Mouse (Mus musculus) CH12.LX (cell line): Measurements from ENCODE around the gene Gm45808. TPM values are rescaled to one million over a fixed set of nuclear protein-coding genes. Genes with fewer than 3 reads are reported as not detected.

Experiments
- DNase-seq: peaks from one replicate; pipeline ENCODE4 v3.0.0-alpha.2; 2013; ENCODE audit errors: extremely low read depth
- H3K27ac ChIP-seq: 2 replicates; pipeline ENCODE4 v1.5.1; 2012; ENCODE audit warnings: low read depth, mild to moderate bottlenecking, control low read depth, moderate library complexity; ENCODE audit not compliant: insufficient read depth
- H3K27me3 ChIP-seq: replicated peaks from 2 replicates; pipeline ENCODE3; 2012; ENCODE audit warnings: inconsistent platforms
- H3K36me3 ChIP-seq, 2 experiments: replicated peaks in 1 of 2; 2 replicates each; pipeline versions ENCODE3 to v1.6.1; 2012; ENCODE audit warnings: inconsistent platforms in 1 of 2, low read length in 1 of 2, mild to moderate bottlenecking in 1 of 2, mixed read lengths in 1 of 2, moderate library complexity in 1 of 2; ENCODE audit not compliant: control insufficient read depth in 1 of 2, insufficient read depth in 1 of 2
- H3K4me1 ChIP-seq, 2 experiments: 2 replicates each; pipeline ENCODE4 v1.6.1; 2012; ENCODE audit warnings: inconsistent platforms in 1 of 2, moderate library complexity in 1 of 2; ENCODE audit not compliant: insufficient read depth in 2 of 2, control insufficient read depth in 1 of 2
- H3K4me2 ChIP-seq: 2 replicates; pipeline ENCODE4 v1.6.1; 2012; ENCODE audit warnings: low read depth, mild to moderate bottlenecking, control low read depth; ENCODE audit not compliant: poor library complexity, insufficient read depth, severe bottlenecking
- H3K4me3 ChIP-seq, 3 experiments: fragments of 150-350 bp in 1 of 3; sonication (generic) in 1 of 3; replicated peaks in 1 of 3; 2 replicates each; pipeline versions ENCODE3 to v1.5.1; 2011 to 2012; ENCODE audit warnings: low read depth in 2 of 3, low read length in 2 of 3, mild to moderate bottlenecking in 2 of 3, moderate library complexity in 2 of 3, control low read depth in 1 of 3, improper control_type of control experiment in 1 of 3, inconsistent platforms in 1 of 3, mixed read lengths in 1 of 3; ENCODE audit not compliant: poor library complexity in 1 of 3
- H3K79me2 ChIP-seq: replicated peaks from 2 replicates; pipeline ENCODE4 v1.6.1; 2012; ENCODE audit warnings: mild to moderate bottlenecking, moderate library complexity; ENCODE audit not compliant: control insufficient read depth, poor library complexity, insufficient read depth, severe bottlenecking; ENCODE audit errors: extremely low read depth
- H3K9ac ChIP-seq: 2 replicates; pipeline ENCODE4 v1.6.1; 2012; ENCODE audit warnings: low read depth, mild to moderate bottlenecking, control low read depth, moderate library complexity; ENCODE audit not compliant: insufficient read depth
- H3K9me3 ChIP-seq: replicated peaks from 2 replicates; pipeline ENCODE3; 2012; ENCODE audit warnings: low read length, inconsistent platforms, mixed read lengths
- BHLHE40 ChIP-seq: IDR thresholded peaks from 2 replicates; pipeline ENCODE4 v1.6.1; 2011; ENCODE audit warnings: mild to moderate bottlenecking, low read depth, low read length, improper control_type of control experiment
- EP300 ChIP-seq: IDR thresholded peaks from 2 replicates; pipeline ENCODE4 v1.6.1; 2011; ENCODE audit warnings: low read length, improper control_type of control experiment
- ETS1 ChIP-seq: conservative IDR thresholded peaks from 2 replicates; pipeline ENCODE4 v1.6.1; 2012; ENCODE audit warnings: low read depth, mild to moderate bottlenecking, inconsistent platforms, low read length, improper control_type of control experiment, moderate library complexity
- GABPA ChIP-seq: IDR thresholded peaks from 2 replicates; pipeline ENCODE4 v1.6.1; 2012; ENCODE audit warnings: low read depth, low read length, improper control_type of control experiment, inconsistent platforms; ENCODE audit not compliant: insufficient replicate concordance
- HCFC1 ChIP-seq: IDR thresholded peaks from 2 replicates; pipeline ENCODE4 v1.6.1; 2012; ENCODE audit warnings: low read depth, mild to moderate bottlenecking, inconsistent platforms, low read length, improper control_type of control experiment
- IRF4 ChIP-seq: IDR thresholded peaks from 2 replicates; pipeline ENCODE4 v1.6.1; 2014; ENCODE audit warnings: low read depth, mild to moderate bottlenecking, inconsistent platforms, low read length, improper control_type of control experiment
- JUND ChIP-seq: conservative IDR thresholded peaks from 2 replicates; pipeline ENCODE4 v1.6.1; 2011; ENCODE audit warnings: low read depth, low read length, improper control_type of control experiment
- MAFK ChIP-seq: IDR thresholded peaks from 2 replicates; pipeline ENCODE4 v1.6.1; 2011; ENCODE audit warnings: low read length, improper control_type of control experiment; ENCODE audit not compliant: insufficient replicate concordance
- MAZ ChIP-seq: IDR thresholded peaks from 2 replicates; pipeline ENCODE4 v1.6.1; 2012; ENCODE audit warnings: low read depth, mild to moderate bottlenecking, inconsistent platforms, low read length, improper control_type of control experiment, moderate library complexity
- MEF2A ChIP-seq: IDR thresholded peaks from 2 replicates; pipeline ENCODE4 v1.6.1; 2014; ENCODE audit warnings: low read depth, mild to moderate bottlenecking, inconsistent platforms, low read length, improper control_type of control experiment, borderline replicate concordance
- MYC ChIP-seq: IDR thresholded peaks from 2 replicates; pipeline ENCODE4 v1.6.1; 2011; ENCODE audit warnings: low read depth, mild to moderate bottlenecking, improper control_type of control experiment, low read length
- NRF1 ChIP-seq: IDR thresholded peaks from 2 replicates; pipeline ENCODE4 v1.6.1; 2014; ENCODE audit warnings: low read depth, mild to moderate bottlenecking, inconsistent platforms, low read length, improper control_type of control experiment, moderate library complexity
- RAD21 ChIP-seq: IDR thresholded peaks from 2 replicates; pipeline ENCODE4 v1.6.1; 2011; ENCODE audit warnings: low read depth, mild to moderate bottlenecking, low read length, improper control_type of control experiment, moderate library complexity
- RCOR1 ChIP-seq: conservative IDR thresholded peaks from 2 replicates; pipeline ENCODE4 v1.6.1; 2012; ENCODE audit warnings: low read depth, mild to moderate bottlenecking, inconsistent platforms, low read length, improper control_type of control experiment
- SMC3 ChIP-seq: IDR thresholded peaks from 2 replicates; pipeline ENCODE4 v1.6.1; 2011; ENCODE audit warnings: low read depth, low read length, improper control_type of control experiment
- TBP ChIP-seq: conservative IDR thresholded peaks from 2 replicates; pipeline ENCODE4 v1.6.1; 2011; ENCODE audit warnings: low read depth, low read length, improper control_type of control experiment
- TCF12 ChIP-seq: IDR thresholded peaks from 2 replicates; pipeline ENCODE4 v1.6.1; 2014; ENCODE audit warnings: low read depth, mild to moderate bottlenecking, inconsistent platforms, low read length, improper control_type of control experiment
- USF1 ChIP-seq: IDR thresholded peaks from 2 replicates; pipeline ENCODE4 v1.6.1; 2014; ENCODE audit warnings: low read depth, mild to moderate bottlenecking, inconsistent platforms, low read length, improper control_type of control experiment
- ZKSCAN1 ChIP-seq: IDR thresholded peaks from 2 replicates; pipeline ENCODE4 v1.6.1; 2012; ENCODE audit warnings: low read depth, inconsistent platforms, low read length, improper control_type of control experiment, borderline replicate concordance
- ZNF384 ChIP-seq: IDR thresholded peaks from 2 replicates; pipeline ENCODE4 v1.6.1; 2012; ENCODE audit warnings: low read depth, low read length, improper control_type of control experiment, inconsistent platforms
- dilution Hi-C: fragments of 300-500 bp; cut with MboI; formaldehyde crosslinking; loops from 2 replicates; pipeline ENCODE4 v1.14.3; 2020; ENCODE audit warnings: low sequenced_read_pairs; ENCODE audit not compliant: extremely low pct_unique_long_range_greater_than_20kb, extremely low pct_ligation_motif_present
- in situ Hi-C: fragments of 300-500 bp; cut with MboI; formaldehyde crosslinking; loops from 3 replicates; pipeline ENCODE4 v1.14.3; 2019; ENCODE audit warnings: low sequenced_read_pairs, low pct_ligation_motif_present, low pct_unique_long_range_greater_than_20kb, mixed read lengths
- polyA plus RNA-seq: library from polyadenylated mRNA; unstranded; fragments of >175 nt; gene quantifications from 2 replicates; pipeline ENCODE4 v1.2.1, GENCODE M21; 2012; ENCODE audit warnings: low read depth; ENCODE audit not compliant: insufficient read length
- total RNA-seq, 2 experiments: library from RNA; depleted of rRNA; stranded (reverse); fragments of 300-350 nt in 1 of 2; fragments of >200 nt in 1 of 2; gene quantifications; 2 replicates each; pipeline ENCODE4 v1.2.3; 2012 to 2014

Gene Gm45808
- total and polyA plus RNA-seq, 3 experiments = 0.85 to 5.0 TPM; not detected in 1

GRCm38 (mm10) chr7:45455932-45456696, 30.5 kb downstream of the Gm45808 start:
- H3K9ac ChIP-seq = no peak overlapping the region
- in situ Hi-C loops = no loop called here
- TF ChIP-seq ZNF384 (peak; percentile 31), MAFK (no peak)
- TF ChIP-seq, all 38 proteins: peak for 1
- Histone ChIP-seq H3K79me2 (peaks cover 19% of the 10 kb centered on the region), H3K27me3 (no peaks in the 10 kb centered on the region), H3K4me3 (no peak overlapping the region), H3K9me3 (no peaks in the 10 kb centered on the region), H3K4me1 (peaks cover 7 to 34% of the 10 kb centered on the region in 2 experiments), H3K4me2 (no peak overlapping the region), H3K36me3 (peaks cover 43 to 76% of the 10 kb centered on the region in 2 experiments), H3K27ac (no peak overlapping the region)
- dilution Hi-C loops = no loop called here
- DNase-seq = no peak

DNA sequence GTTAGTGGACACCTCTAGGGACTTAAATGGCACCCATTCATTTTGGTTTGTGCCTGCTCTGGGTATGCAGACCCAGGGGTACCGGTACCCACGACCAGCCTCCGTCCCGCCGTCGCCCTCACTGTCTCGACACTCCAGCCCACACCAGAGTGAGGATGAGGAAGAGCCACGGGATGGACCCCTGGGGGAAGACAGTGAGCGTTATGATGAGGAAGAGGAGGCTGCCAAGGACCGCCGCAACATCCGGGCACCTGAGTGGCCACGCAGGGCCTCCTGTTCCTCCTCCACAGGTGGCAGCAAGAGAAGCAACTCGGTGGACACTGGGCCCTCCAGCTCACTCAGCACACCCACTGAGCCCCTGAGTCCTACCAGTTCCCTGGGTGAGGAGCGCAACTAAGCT, 31.6 kb downstream of the Gm45808 start:
- H3K27ac ChIP-seq = no peak overlapping the region
- no peak for DNase-seq
- H3K27me3 ChIP-seq = no peaks in the 10 kb centered on the region
- H3K4me1 ChIP-seq = peaks cover 0 to 23% of the 10 kb centered on the region in 2 experiments; a peak in 2 of 4 replicates
- in situ Hi-C loops (no loop called here), dilution Hi-C loops (no loop called here)
- H3K4me3 ChIP-seq = no peak overlapping the region
- H3K9ac ChIP-seq = no peak overlapping the region
- H3K36me3 ChIP-seq = peaks cover 44 to 70% of the 10 kb centered on the region in 2 experiments
- peaks cover 19% of the 10 kb centered on the region for H3K79me2 ChIP-seq
- H3K4me2 ChIP-seq = no peak overlapping the region
- no peak for TF ChIP-seq USF1
- no peak for TF ChIP-seq MYC
- no peak for TF ChIP-seq IRF4
- TF ChIP-seq ZNF384 = no peak
- no peak for TF ChIP-seq NRF1
- no peak for TF ChIP-seq ETS1
- TF ChIP-seq RAD21 = no peak
- no peak for TF ChIP-seq MEF2A
- TF ChIP-seq HCFC1 = no peak
- TF ChIP-seq TCF12 = no peak
- TF ChIP-seq GABPA = no peak
- TF ChIP-seq BHLHE40 = no peak
- no peak for TF ChIP-seq TBP
- no peak for TF ChIP-seq EP300
- TF ChIP-seq SMC3 = no peak
- TF ChIP-seq MAZ = no peak
- TF ChIP-seq RCOR1 = no peak
- no peak for TF ChIP-seq JUND
- TF ChIP-seq ZKSCAN1 = no peak
- no peaks in the 10 kb centered on the region for H3K9me3 ChIP-seq
